Comparison of ENCODE assay signal across 21 mouse cellular contexts in the genomic region with DNA sequence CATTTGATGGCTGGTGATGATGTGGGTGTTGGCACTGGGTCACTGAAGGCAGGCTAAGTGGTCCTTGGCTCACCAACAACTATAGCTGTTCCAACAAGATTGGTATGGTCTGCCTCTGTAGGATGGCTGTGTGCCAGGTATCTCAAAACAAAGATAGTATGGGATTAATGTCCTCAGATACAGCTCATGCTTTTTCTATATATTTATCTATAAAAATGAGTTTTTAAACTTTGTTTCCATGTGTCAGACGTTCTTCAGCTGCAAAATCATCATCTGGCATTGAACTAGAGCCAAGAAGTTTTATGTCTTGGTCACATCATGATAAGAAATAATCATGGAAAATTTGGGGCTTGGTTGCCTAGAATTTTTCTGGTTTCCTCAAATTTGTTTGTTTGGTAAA.
"Had no signal": no experiment of that assay in that cellular context is flagged by ENCODE, and none has a peak within 500 bp of the region (broad histone marks: within the 10 kb centered on the region; RNA-seq: fewer than 3 reads in every experiment).

No protein-coding gene starts in this region.

- H3K4me2 ChIP-seq: limb, embryonic 13.5 days; liver, embryonic 12.5 days; liver, embryonic 15.5 days; midbrain, embryonic 12.5 days; midbrain, embryonic 15.5 days; neural tube, embryonic 12.5 days; neural tube, embryonic 15.5 days had no signal

- H3K27ac ChIP-seq: kidney, postnatal 0 days; layer of hippocampus, adult 2 months; limb, embryonic 10.5 days; limb, embryonic 13.5 days; liver, embryonic 12.5 days; liver, embryonic 15.5 days; macrophage; midbrain, embryonic 12.5 days; midbrain, embryonic 15.5 days; neural tube, embryonic 12.5 days; neural tube, embryonic 15.5 days; stomach, postnatal 0 days had no signal

- DNase-seq: kidney, adult 2 months; kidney, postnatal 25 days; layer of hippocampus, adult 9-11 months; liver; lung, adult 18-20 months; right cerebral cortex, adult 18-20 months; right cerebral cortex, postnatal 14 days; right cerebral cortex, postnatal 4 days; thymus, postnatal 25 days had no signal

- ATAC-seq: liver, embryonic 12.5 days; midbrain, embryonic 15.5 days had no signal

- H3K9ac ChIP-seq: limb, embryonic 13.5 days; liver, embryonic 12.5 days; liver, embryonic 15.5 days; midbrain, embryonic 12.5 days; midbrain, embryonic 15.5 days; neural tube, embryonic 12.5 days; neural tube, embryonic 15.5 days had no signal

- H3K4me3 ChIP-seq: layer of hippocampus, adult 2 months; limb, embryonic 10.5 days; limb, embryonic 13.5 days; liver, embryonic 12.5 days; liver, embryonic 15.5 days; midbrain, embryonic 12.5 days; midbrain, embryonic 15.5 days; neural tube, embryonic 12.5 days; neural tube, embryonic 15.5 days had no signal

- H3K9me3 ChIP-seq: limb, embryonic 10.5 days; limb, embryonic 13.5 days; liver, embryonic 12.5 days; liver, embryonic 15.5 days; midbrain, embryonic 12.5 days; midbrain, embryonic 15.5 days; neural tube, embryonic 12.5 days; neural tube, embryonic 15.5 days had no signal

- H3K36me3 ChIP-seq: limb, embryonic 10.5 days; limb, embryonic 13.5 days; liver, embryonic 12.5 days; liver, embryonic 15.5 days; midbrain, embryonic 12.5 days; midbrain, embryonic 15.5 days; neural tube, embryonic 12.5 days; neural tube, embryonic 15.5 days had no signal

- H3K27me3 ChIP-seq: liver, embryonic 12.5 days; liver, embryonic 15.5 days; midbrain, embryonic 12.5 days; midbrain, embryonic 15.5 days; neural tube, embryonic 12.5 days; neural tube, embryonic 15.5 days had no signal

- H3K4me1 ChIP-seq: limb, embryonic 10.5 days; limb, embryonic 13.5 days; liver, embryonic 12.5 days; liver, embryonic 15.5 days; midbrain, embryonic 12.5 days; midbrain, embryonic 15.5 days; neural tube, embryonic 12.5 days; neural tube, embryonic 15.5 days had no signal
